Mouse (Mus musculus): ENCODE results near the gene Olfr1506. TPM values are rescaled to one million over a fixed set of nuclear protein-coding genes. Genes with fewer than 3 reads are reported as not detected.
"Not testable (repeated sequence)": the region's sequence is repeated elsewhere in the genome, so short reads cannot be mapped to it uniquely, and the experiment has no call there.

The Olfr1506 gene
- not detected in 2 replicates for polyA plus RNA-seq (2015; fragmentation: Nextera tagmentation; extraction: Ambion mirVana)

- DNase-seq (ENCODE audit: low spot score) = not testable (repeated sequence)
Measured at GRCm38 (mm10) chr2:90224393-90224792, at the start of gene Olfr1506. Olfr1506 (minus strand) TSS chr2:90224493.

DNA sequence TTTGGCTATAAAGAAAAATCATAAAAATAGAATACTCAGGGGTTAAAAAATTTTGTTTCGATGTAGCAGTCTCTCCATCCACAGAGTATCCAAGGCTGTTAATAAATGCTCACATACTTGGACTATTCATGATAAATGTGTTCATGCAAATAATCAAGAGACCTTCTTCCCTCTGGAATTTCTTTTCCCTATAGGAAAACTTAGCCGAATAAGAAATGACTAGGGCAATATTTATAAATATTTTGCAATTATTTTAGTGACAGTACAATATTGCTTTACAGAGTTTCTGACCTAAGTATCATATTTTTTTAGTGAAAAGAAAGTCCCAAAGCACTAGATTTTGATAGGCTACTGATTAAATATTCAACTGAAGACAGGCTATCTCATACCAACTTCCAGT, 46.6 kb upstream of the Olfr1506 start, which contains the start of gene Olfr1271:
Gene Olfr1271 (minus strand): TSS at position 101 of the 400 bp plus-strand sequence.
- no peak for DNase-seq (ENCODE audit: low spot score)

DNA sequence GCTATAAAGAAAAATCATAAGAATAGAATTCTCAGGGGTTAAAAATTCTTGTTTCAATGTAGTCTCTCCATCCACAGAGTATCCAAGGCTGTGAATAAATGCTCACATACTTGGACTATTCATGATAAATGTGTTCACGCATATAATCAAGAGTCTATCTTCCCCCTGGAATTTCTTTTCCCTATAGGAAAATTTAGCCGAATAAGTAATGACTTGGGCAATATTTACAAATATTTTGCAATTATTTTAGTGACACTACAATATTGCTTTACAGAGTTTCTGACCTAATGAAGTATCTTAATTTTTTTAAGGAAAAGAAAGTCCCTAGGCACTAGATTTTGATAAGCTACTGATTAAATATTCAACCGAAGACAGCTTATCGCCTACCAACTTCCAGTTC, 33.2 kb upstream of the Olfr1506 start, which contains the start of gene Olfr142:
Gene Olfr142 (minus strand): TSS at position 101 of the 400 bp plus-strand sequence.
- no peak for DNase-seq (ENCODE audit: low spot score)

GRCm38 (mm10) chr2:90199606-90200005, 24.7 kb downstream of the Olfr1506 start:
- not testable (repeated sequence) for DNase-seq (ENCODE audit: low spot score)

DNA sequence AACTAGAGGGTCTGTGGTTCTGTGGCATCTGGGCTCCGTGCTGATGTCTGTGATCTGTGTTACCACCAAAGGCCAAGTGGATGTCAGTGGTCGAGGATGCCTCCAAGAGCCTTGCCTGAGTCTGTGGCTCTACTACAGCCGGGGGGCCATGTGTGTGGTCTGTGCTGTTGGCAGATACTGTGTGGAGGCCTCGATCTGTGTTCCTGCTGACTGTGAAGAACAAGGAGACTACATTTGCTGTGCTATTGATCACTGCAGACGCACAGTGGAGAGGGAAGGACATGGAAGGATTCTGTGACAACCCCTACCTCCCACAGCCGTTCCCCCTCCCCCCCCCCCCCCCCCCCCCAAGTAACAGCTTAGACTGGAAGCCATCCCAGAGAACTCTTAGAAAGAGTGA, 29.0 kb downstream of the Olfr1506 start:
- DNase-seq (ENCODE audit: low spot score) = not testable (repeated sequence)

DNA sequence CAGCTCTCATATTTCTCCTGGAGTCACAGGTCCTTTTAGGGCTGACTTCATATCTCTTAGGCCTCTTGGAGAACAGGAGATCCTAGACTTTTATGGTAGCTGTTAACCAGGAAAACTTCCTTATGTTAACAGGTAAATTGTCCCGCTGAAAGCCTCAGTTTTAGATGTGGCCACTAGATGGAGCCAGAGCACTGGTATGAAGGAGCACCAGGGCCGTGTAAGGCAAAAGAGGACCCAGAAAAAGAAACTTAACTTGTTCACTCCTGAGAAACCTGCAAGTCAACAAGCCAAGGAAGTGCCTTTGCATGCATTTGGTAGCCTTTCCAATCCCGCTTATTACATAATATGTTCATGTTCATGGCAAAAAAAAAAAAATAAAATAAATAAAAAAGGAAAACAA, 29.5 kb downstream of the Olfr1506 start:
- not testable (repeated sequence) for DNase-seq (ENCODE audit: low spot score)

DNA sequence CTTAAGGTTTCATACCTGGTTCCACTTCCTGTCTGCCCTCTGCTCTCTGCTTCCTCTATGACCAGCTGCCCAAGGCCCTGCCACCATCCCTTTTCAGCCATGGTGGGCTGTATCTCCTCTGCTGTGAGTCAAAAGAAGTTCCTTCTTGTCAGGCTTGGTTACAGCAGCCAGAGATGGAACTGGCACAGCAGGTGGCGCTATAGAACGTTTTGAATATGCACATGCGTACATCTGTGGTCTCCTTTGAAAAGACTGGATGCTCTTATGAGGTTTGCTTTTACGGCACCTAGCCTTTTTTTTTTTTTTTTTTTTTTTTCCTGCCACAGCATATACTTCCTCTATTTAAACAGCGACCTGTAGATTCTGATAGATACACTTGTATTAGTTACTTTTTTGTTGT, 37.2 kb downstream of the Olfr1506 start:
- DNase-seq (ENCODE audit: low spot score) = not testable (repeated sequence)

DNA sequence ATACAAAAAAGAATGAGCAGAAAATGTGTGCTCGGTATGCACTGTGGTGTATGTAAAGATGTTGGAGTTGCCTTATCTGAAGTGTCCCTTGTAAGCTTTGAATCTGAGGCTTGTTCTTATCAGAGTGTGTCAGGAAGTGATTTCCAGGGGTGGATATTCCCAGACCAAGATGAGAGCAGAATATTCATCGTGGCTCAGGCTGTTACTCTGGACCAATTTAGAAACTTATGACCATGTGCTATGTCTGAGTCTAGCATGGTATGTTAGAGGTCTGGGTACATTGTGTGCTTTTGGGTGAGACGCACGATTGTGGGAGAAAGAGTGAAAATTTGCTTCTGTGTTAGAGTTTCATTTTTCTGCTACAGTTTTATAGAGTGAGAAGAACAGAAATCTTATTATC, 38.2 kb downstream of the Olfr1506 start:
- not testable (repeated sequence) for DNase-seq (ENCODE audit: low spot score)

Other genes starting within 250 kb of the Olfr1506 start
- not detected in 2 replicates for gene Olfr1261, start 233.3 kb downstream of the Olfr1506 start, polyA plus RNA-seq (2015; fragmentation: Nextera tagmentation; extraction: Ambion mirVana)
- gene Olfr1262, start 224.3 kb downstream of the Olfr1506 start, polyA plus RNA-seq (2015; fragmentation: Nextera tagmentation; extraction: Ambion mirVana) = not detected in 2 replicates
- gene Olfr1263, start 212.4 kb downstream of the Olfr1506 start, polyA plus RNA-seq (2015; fragmentation: Nextera tagmentation; extraction: Ambion mirVana) = not detected in 2 replicates
- gene Olfr1264, start 198.9 kb downstream of the Olfr1506 start, polyA plus RNA-seq (2015; fragmentation: Nextera tagmentation; extraction: Ambion mirVana) = not detected in 2 replicates
- not detected in 2 replicates for gene Olfr1265, start 189.2 kb downstream of the Olfr1506 start, polyA plus RNA-seq (2015; fragmentation: Nextera tagmentation; extraction: Ambion mirVana)
- not detected in 2 replicates for gene Olfr140, start 160.9 kb downstream of the Olfr1506 start, polyA plus RNA-seq (2015; fragmentation: Nextera tagmentation; extraction: Ambion mirVana)
- not detected in 2 replicates for gene Olfr1269, start 103.1 kb downstream of the Olfr1506 start, polyA plus RNA-seq (2015; fragmentation: Nextera tagmentation; extraction: Ambion mirVana)
- gene Olfr32, start 82.2 kb downstream of the Olfr1506 start, polyA plus RNA-seq (2015; fragmentation: Nextera tagmentation; extraction: Ambion mirVana) = not detected in 2 replicates
- gene Olfr1270, start 71.4 kb downstream of the Olfr1506 start, polyA plus RNA-seq (2015; fragmentation: Nextera tagmentation; extraction: Ambion mirVana) = not detected in 2 replicates
- not detected in 2 replicates for gene Olfr142, start 33.1 kb upstream of the Olfr1506 start, polyA plus RNA-seq (2015; fragmentation: Nextera tagmentation; extraction: Ambion mirVana)
- gene Olfr1271, start 46.5 kb upstream of the Olfr1506 start, polyA plus RNA-seq (2015; fragmentation: Nextera tagmentation; extraction: Ambion mirVana) = not detected in 2 replicates
- not detected in 2 replicates for gene Olfr1272, start 68.3 kb upstream of the Olfr1506 start, polyA plus RNA-seq (2015; fragmentation: Nextera tagmentation; extraction: Ambion mirVana)
- not detected in 2 replicates for gene Gm13769, start 97.7 kb upstream of the Olfr1506 start, polyA plus RNA-seq (2015; fragmentation: Nextera tagmentation; extraction: Ambion mirVana)
- gene Olfr1274-ps, start 174.2 kb upstream of the Olfr1506 start, polyA plus RNA-seq (2015; fragmentation: Nextera tagmentation; extraction: Ambion mirVana) = not detected in 2 replicates